Mouse (Mus musculus): ENCODE data around the gene Gm20388. TPM values are rescaled to one million over a fixed set of nuclear protein-coding genes. Genes with fewer than 3 reads are reported as not detected.
A peak's percentile ranks its signal among the peaks of the same experiment; 100 is the strongest.

Gene Gm20388
- polyA plus RNA-seq, 1 experiment from 2014 or later = not detected

DNA sequence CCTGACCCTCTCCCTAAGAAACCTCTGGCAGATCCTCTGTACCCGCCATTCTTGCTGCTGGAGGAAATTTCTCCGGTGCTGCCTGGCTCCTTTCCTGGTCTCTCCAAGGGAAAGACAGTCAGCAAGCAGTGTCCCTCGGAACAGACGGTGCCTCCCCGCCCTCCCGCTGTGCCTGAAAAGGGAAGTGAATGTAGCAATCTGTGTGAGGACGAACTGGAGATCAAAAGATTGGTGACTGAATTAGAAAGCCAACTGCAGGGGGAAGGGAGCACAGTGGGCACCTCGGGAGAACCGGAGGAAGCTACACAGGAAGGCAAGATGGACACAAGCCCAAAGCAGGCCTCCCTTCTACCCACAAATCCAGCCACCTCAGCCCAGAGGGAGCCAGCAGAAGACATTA, 2353.6 kb downstream of the Gm20388 start:
- ATAC-seq (ENCODE audit: low read depth) (no peak), DNase-seq (no peak)
- Histone ChIP-seq H3K4me2 (no peak overlapping the region), H3K9me3 (replicated peaks) (no peaks in the 10 kb centered on the region), H3K4me1 (replicated peaks) (peaks cover 7% of the 10 kb centered on the region), H3K27ac (no peak overlapping the region), H3K36me3 (no peaks in the 10 kb centered on the region), H3K4me3 (replicated peaks) (no peak overlapping the region), H3K9ac (no peak overlapping the region), H3K27me3 (peaks cover 81% of the 10 kb centered on the region)
- WGBS (ENCODE audit: insufficient replicate concordance) = 14% methylated on average over 9 of the region's 9 CpGs

DNA sequence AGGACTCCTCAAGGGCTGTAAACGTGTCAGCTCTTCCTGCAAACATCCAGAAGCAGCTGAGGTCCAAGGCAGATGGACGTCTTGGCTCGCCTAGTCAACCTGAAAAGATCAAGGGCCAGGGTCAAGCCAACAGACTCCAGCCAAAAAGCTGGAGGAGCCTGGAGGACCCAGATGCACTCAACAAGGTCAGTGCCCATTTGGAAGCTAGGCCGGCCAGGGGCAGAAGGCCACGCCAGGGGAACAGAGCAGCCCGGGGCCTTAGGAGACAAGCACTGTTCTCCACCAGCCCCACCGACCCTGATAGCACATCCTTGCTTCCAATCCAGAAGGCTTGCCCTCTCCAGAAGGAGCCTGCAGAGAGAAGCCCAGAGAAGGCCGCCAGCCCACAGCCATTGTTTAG, 2354.9 kb downstream of the Gm20388 start:
- H3K27ac ChIP-seq = no peak overlapping the region
- no peaks in the 10 kb centered on the region for H3K9me3 ChIP-seq (replicated peaks)
- DNase-seq = no peak
- H3K27me3 ChIP-seq = peaks cover 90% of the 10 kb centered on the region
- no peaks in the 10 kb centered on the region for H3K36me3 ChIP-seq
- no peak overlapping the region for H3K4me3 ChIP-seq (replicated peaks)
- ATAC-seq (ENCODE audit: low read depth) = no peak
- 77% methylated on average over 8 of the region's 8 CpGs for WGBS (ENCODE audit: insufficient replicate concordance)
- no peak overlapping the region for H3K4me2 ChIP-seq
- peaks cover 12% of the 10 kb centered on the region for H3K4me1 ChIP-seq (replicated peaks)
- no peak overlapping the region for H3K9ac ChIP-seq

DNA sequence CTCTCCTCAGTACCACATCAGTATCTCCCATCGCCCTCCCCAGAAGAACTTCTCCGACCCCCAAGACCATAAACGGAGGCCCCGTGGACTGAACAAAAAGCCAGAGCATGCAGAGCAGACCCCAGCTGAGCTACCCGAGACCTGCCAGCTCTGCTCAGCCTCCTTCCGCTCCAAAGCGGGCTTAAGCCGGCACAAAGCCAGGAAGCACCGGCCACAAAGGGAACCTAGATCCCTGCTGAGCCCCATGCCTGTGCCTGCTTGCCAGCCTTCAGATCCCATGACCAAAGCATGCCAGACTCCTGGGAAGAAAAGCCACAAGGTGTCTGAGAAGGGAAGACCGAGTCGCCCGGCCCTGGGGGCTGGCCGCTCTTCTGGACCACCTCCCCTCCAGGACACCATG, 2356.2 kb downstream of the Gm20388 start:
- Histone ChIP-seq H3K4me3 (replicated peaks) (no peak overlapping the region), H3K27me3 (peaks cover 88% of the 10 kb centered on the region), H3K4me1 (replicated peaks) (peaks cover 12% of the 10 kb centered on the region), H3K36me3 (no peaks in the 10 kb centered on the region), H3K4me2 (no peak overlapping the region), H3K9me3 (replicated peaks) (no peaks in the 10 kb centered on the region), H3K27ac (no peak overlapping the region), H3K9ac (no peak overlapping the region)
- DNase-seq = no peak
- no peak for ATAC-seq (ENCODE audit: low read depth)
- 55% methylated on average over 13 of the region's 13 CpGs for WGBS (ENCODE audit: insufficient replicate concordance)

DNA sequence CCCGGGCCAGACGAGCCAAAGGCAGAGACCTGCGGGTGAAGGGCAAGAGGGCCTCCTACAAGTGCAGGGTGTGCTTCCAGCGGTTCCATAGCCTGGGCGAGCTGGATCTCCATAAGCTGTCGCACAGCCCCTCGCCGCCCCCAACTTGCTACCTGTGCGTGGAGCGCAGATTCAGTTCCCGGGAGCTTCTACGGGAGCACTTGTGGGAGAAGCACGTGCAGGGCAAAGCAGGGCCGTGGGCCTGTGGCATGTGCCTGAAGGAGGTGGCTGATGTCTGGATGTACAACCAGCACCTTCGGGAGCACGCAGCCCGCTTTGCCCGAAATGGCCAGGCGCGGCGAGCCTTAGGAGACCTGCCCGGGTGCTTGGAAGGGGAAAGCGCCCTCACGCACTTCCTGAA, 2358.2 kb downstream of the Gm20388 start:
- no peak overlapping the region for H3K27ac ChIP-seq
- H3K9me3 ChIP-seq (replicated peaks) = no peaks in the 10 kb centered on the region
- ATAC-seq (ENCODE audit: low read depth) (no peak), DNase-seq (no peak)
- no peaks in the 10 kb centered on the region for H3K36me3 ChIP-seq
- peaks cover 23% of the 10 kb centered on the region for H3K4me1 ChIP-seq (replicated peaks)
- H3K4me3 ChIP-seq (replicated peaks) = peak overlapping the region; percentile 57
- peak overlapping the region; percentile 67 for H3K9ac ChIP-seq
- WGBS (ENCODE audit: insufficient replicate concordance) = 49% methylated on average over 24 of the region's 24 CpGs
- H3K27me3 ChIP-seq = peaks cover 70% of the 10 kb centered on the region
- H3K4me2 ChIP-seq = peak overlapping the region; percentile 75

DNA sequence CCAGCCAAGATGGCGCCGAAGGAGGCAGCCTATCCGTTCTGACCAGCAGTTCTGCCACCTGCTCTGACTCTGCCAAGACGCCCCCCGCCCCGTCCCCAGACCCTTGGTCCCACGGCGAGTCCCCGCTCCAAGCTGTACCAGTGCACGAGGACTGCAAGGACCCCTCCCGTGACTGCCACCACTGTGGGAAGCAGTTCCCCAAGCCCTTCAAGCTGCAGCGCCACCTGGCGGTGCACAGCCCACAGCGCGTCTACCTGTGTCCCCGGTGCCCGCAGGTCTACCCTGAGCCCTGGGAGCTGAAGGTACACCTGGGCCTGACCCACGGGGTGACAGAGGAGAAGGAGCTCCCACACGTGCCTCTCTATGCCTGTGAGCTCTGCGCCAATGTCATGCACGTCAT, 2358.8 kb downstream of the Gm20388 start:
- peak overlapping the region; percentile 67 for H3K9ac ChIP-seq
- H3K4me2 ChIP-seq = peak overlapping the region; percentile 75
- H3K36me3 ChIP-seq = no peaks in the 10 kb centered on the region
- H3K9me3 ChIP-seq (replicated peaks) = no peaks in the 10 kb centered on the region
- peak overlapping the region; percentile 57 for H3K4me3 ChIP-seq (replicated peaks)
- H3K27ac ChIP-seq = no peak overlapping the region
- peak; percentile 15 for ATAC-seq (ENCODE audit: low read depth)
- peak; percentile 74 for DNase-seq
- peaks cover 65% of the 10 kb centered on the region for H3K27me3 ChIP-seq
- H3K4me1 ChIP-seq (replicated peaks) = peaks cover 28% of the 10 kb centered on the region
- WGBS (ENCODE audit: insufficient replicate concordance) = 4% methylated on average over 21 of the region's 21 CpGs

DNA sequence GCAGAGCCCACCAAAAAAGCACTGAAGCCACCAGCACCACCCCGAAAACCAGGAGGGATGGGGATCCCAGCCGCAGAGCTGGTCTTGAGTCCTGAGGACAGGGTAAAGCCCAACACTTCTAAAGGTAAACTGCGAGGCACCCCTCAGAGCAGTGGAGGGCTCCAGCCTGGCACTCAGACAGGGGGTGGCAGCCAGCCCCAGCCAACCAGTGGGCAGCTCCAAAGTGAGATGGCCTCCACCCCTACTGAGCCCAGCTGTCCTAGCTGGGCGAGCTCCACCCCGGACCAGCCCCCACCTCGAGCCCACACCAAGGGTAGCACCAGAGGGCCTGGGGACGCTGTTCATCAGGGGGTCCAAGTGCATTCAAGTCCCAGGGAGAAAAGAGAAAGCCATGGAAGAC, 2359.9 kb downstream of the Gm20388 start:
- Histone ChIP-seq H3K9me3 (replicated peaks) (no peaks in the 10 kb centered on the region), H3K9ac (no peak overlapping the region), H3K4me2 (no peak overlapping the region), H3K36me3 (no peaks in the 10 kb centered on the region), H3K4me1 (replicated peaks) (peaks cover 40% of the 10 kb centered on the region), H3K27me3 (peaks cover 53% of the 10 kb centered on the region), H3K4me3 (replicated peaks) (no peak overlapping the region), H3K27ac (no peak overlapping the region)
- WGBS (ENCODE audit: insufficient replicate concordance) = 75% methylated on average over 7 of the region's 7 CpGs
- ATAC-seq (ENCODE audit: low read depth) = no peak
- no peak for DNase-seq

DNA sequence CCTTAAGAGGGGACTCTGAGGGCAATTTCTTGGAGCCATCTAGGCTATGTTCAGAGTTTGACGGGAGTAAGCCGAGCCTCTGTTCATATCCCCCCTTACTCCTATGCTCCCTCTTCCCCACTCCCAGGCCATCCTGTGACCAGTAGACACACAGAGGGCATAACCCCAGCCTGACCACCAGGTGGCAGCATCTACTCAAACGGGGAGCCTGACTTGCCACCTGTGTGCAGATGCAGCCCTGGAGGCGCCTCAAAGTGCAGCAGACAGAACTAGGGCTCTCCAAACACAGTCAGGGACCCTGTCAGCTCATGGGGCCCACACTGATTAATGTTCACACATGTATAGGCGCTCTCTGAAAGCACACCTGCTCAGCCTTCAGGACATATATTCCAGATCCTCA, 2362.5 kb downstream of the Gm20388 start:
- Histone ChIP-seq H3K4me3 (replicated peaks) (no peak overlapping the region), H3K36me3 (no peaks in the 10 kb centered on the region), H3K27me3 (peaks cover 29% of the 10 kb centered on the region), H3K4me1 (replicated peaks) (peaks cover 66% of the 10 kb centered on the region), H3K9ac (peak overlapping the region; percentile 59; the same call in 1 of the 2 replicates), H3K27ac (peak overlapping the region; percentile 62), H3K9me3 (replicated peaks) (no peaks in the 10 kb centered on the region), H3K4me2 (peak overlapping the region; percentile 23; the same call in 1 of the 2 replicates)
- DNase-seq (peak; percentile 82), ATAC-seq (ENCODE audit: low read depth) (peak; percentile 69)
- 4% methylated on average over 5 of the region's 5 CpGs for WGBS (ENCODE audit: insufficient replicate concordance)

DNA sequence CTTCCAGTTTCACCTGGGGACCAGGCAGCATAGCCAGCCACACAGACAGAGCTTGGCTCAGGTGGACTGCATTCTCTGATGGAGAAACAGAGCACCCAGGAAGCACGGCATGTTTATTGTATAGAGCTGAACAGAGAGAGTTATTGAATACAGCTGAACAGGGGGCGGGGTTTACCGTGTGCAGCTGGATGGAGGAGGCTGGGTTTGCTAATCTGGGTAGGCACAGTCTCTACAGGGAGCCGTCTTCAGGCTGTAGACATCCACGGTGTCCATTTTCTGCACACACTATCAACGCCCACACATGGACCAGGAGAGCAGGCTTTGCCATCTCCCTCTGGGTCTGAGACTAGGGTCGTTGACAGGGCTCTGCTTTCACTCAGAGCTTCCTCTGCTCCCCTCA, 2363.2 kb downstream of the Gm20388 start:
- H3K4me1 ChIP-seq (replicated peaks) = peaks cover 70% of the 10 kb centered on the region
- H3K9ac ChIP-seq = peak overlapping the region; percentile 59
- no peak overlapping the region for H3K4me3 ChIP-seq (replicated peaks)
- peak; percentile 34 for DNase-seq
- H3K36me3 ChIP-seq = no peaks in the 10 kb centered on the region
- 20% methylated on average over 7 of the region's 7 CpGs for WGBS (ENCODE audit: insufficient replicate concordance)
- ATAC-seq (ENCODE audit: low read depth) = peak; percentile 74
- peaks cover 24% of the 10 kb centered on the region for H3K27me3 ChIP-seq
- H3K9me3 ChIP-seq (replicated peaks) = no peaks in the 10 kb centered on the region
- peak overlapping the region; percentile 37; the same call in 1 of the 2 replicates for H3K4me2 ChIP-seq
- H3K27ac ChIP-seq = peak overlapping the region; percentile 62

DNA sequence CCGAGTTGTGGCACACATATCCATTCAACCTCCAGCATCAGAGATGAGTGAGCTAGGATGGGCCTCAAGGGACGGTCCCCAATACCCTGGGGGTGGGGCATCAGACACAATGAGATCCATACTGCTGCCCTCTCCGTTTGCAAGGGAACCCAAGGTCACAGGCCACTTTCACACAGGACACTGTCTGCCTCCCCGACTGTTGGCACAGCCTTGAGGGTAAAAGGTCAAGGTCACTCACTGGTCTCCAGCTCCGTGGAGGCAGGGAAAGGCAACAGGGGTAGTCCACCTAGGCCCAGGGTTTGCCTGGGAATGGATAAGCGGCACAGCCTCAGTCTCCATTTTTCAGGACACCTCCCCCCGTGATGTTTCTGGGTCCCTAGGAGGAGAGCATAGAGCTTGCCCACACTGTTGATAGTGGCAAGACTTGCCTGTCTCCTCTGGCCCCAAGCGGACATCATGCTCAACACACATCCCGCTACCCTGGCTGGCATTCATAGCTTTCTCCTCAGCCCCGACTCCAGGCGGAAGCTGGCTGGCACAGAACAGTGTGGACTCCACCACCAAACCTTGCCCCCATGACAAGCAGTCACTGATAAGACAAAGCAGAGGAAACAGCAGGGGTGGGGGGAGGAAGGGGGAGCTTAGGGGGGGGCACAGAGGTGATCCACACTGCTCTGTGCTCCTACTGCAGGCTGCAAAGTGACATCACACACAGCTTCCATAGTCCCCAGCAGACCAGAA, 2364.2 kb downstream of the Gm20388 start:
- WGBS (ENCODE audit: insufficient replicate concordance) = 56% methylated on average over 11 of the region's 11 CpGs
- H3K9ac ChIP-seq = peak overlapping the region; percentile 59
- H3K4me2 ChIP-seq = no peak overlapping the region; the same call in 1 of the 2 replicates
- no peaks in the 10 kb centered on the region for H3K9me3 ChIP-seq (replicated peaks)
- peaks cover 18% of the 10 kb centered on the region for H3K27me3 ChIP-seq
- H3K4me1 ChIP-seq (replicated peaks) = peaks cover 71% of the 10 kb centered on the region
- ATAC-seq (ENCODE audit: low read depth) (no peak), DNase-seq (no peak)
- H3K36me3 ChIP-seq = no peaks in the 10 kb centered on the region
- no peak overlapping the region for H3K4me3 ChIP-seq (replicated peaks)
- peak overlapping the region; percentile 62 for H3K27ac ChIP-seq

DNA sequence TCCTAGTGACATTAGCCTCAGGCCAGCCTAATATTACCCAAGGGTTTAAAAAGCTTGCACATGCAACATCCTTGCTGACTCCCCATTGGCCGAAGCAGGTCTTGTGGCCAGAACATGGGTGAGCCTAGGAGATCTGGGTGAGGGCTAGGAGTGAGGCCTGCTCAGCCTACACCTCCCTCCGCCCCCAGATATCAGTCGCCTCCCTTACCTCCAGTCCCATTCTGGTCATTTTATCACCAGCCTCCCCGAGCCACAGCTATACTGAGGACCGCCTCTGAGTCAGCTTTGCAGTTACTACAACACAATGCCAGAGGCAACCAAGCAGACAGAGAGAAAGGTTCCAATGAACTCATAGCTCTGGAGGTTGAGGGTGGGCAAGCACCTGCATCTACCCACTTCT, 2365.7 kb downstream of the Gm20388 start:
- Histone ChIP-seq H3K4me3 (replicated peaks) (no peak overlapping the region), H3K27ac (peak overlapping the region; percentile 62), H3K36me3 (no peaks in the 10 kb centered on the region), H3K9me3 (replicated peaks) (no peaks in the 10 kb centered on the region), H3K4me2 (peak overlapping the region; percentile 8; the same call in 1 of the 2 replicates), H3K4me1 (replicated peaks) (peaks cover 84% of the 10 kb centered on the region), H3K27me3 (0 out of 2 replicates have a peak, but pooled peaks cover 4% of the 10 kb centered on the region), H3K9ac (peak overlapping the region; percentile 59; the same call in 1 of the 2 replicates)
- WGBS (ENCODE audit: insufficient replicate concordance) = 40% methylated on average over 5 of the region's 5 CpGs
- DNase-seq = no peak
- peak; percentile 51 for ATAC-seq (ENCODE audit: low read depth)

DNA sequence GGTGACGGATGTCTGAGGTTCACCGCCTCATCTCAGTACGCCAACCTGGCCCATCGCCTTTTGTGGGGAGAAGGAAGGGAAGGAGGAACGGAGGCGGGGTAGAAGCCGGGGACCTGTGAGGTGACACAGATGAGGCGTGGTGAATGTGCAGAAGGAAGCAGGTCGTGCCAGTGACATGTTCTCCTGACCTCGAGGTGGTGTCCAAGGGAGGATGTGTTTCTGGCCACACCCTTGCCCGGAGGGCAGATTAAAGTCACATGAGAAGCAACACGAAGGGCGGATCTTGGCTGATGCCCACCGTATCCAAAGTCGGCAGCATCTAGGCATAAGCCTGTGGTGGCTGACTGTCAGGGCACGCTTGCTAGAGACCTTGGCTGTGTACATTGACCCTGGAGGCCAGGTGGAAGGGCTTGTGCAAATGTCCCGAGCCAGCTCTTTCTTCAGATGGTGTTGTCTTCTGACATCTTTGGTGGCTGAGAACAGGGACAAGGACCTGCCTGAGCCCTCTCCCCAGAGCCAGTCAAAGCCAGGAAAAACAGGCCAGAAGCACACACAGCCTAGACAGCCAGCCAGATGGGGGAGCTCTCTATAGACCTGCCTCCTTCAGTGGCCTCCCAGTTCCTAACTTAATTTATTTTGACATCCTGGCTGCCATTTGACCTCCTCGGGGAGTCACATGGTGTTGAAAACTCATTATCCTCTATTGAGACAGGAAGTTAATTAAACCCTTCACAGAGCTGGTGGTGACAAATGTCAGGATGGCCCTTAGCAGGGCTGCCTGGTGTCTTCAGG, 2366.8 kb downstream of the Gm20388 start:
- Histone ChIP-seq H3K9ac (peak overlapping the region; percentile 44), H3K9me3 (replicated peaks) (no peaks in the 10 kb centered on the region), H3K4me3 (replicated peaks) (no peak overlapping the region), H3K27me3 (no peaks in the 10 kb centered on the region), H3K4me2 (no peak overlapping the region), H3K36me3 (no peaks in the 10 kb centered on the region), H3K27ac (peak overlapping the region; percentile 62), H3K4me1 (replicated peaks) (peaks cover 84% of the 10 kb centered on the region)
- ATAC-seq (ENCODE audit: low read depth) (no peak), DNase-seq (no peak)
- WGBS (ENCODE audit: insufficient replicate concordance) = 72% methylated on average over 18 of the region's 18 CpGs

Measured in liver, embryonic 13.5 days (tissue).